Mouse (Mus musculus): Measurements from ENCODE around the gene Bpifa1. TPM values are rescaled to one million over a fixed set of nuclear protein-coding genes. Genes with fewer than 3 reads are reported as not detected.

The Bpifa1 gene
- total RNA-seq (2023): not detected

GRCm38 (mm10) chr2:154142580-154142979 lies at the start of gene Bpifa1:
Gene Bpifa1 (plus strand): TSS chr2:154142880.

GRCm38 (mm10) chr2:154130120-154130519 lies 12.6 kb upstream of the Bpifa1 start, which contains the start of gene Bpifa3:
Gene Bpifa3 (plus strand): TSS chr2:154130336.

GRCm38 (mm10) chr2:154162307-154162706 lies 19.6 kb downstream of the Bpifa1 start, which contains the start of gene Bpifa5:
Gene Bpifa5 (plus strand): TSS chr2:154162607.

GRCm38 (mm10) chr2:154190546-154191258 lies 48.0 kb downstream of the Bpifa1 start, which contains the start of gene Bpifb1:
Gene Bpifb1 (plus strand): TSS chr2:154190818.

Other genes starting within 250 kb of the Bpifa1 start
- gene Bpifb6, start 242.5 kb upstream of the Bpifa1 start, total RNA-seq (2023): not detected
- not detected for gene Bpifb3, start 224.7 kb upstream of the Bpifa1 start, total RNA-seq (2023)
- gene Bpifb4, start 204.7 kb upstream of the Bpifa1 start, total RNA-seq (2023): not detected
- not detected for gene Bpifa6, start 167.9 kb upstream of the Bpifa1 start, total RNA-seq (2023)
- not detected for gene Bpifa2, start 134.6 kb upstream of the Bpifa1 start, total RNA-seq (2023)
- gene Bpifa3, start 12.5 kb upstream of the Bpifa1 start, total RNA-seq (2023): not detected
- not detected for gene Bpifa5, start 19.7 kb downstream of the Bpifa1 start, total RNA-seq (2023)
- gene Bpifb1, start 47.9 kb downstream of the Bpifa1 start, total RNA-seq (2023): not detected
- gene Bpifb5, start 80.9 kb downstream of the Bpifa1 start, total RNA-seq (2023): not detected
- not detected for gene Bpifb9a, start 115.0 kb downstream of the Bpifa1 start, total RNA-seq (2023)
- gene Bpifb9b, start 164.3 kb downstream of the Bpifa1 start, total RNA-seq (2023): not detected
- gene Cdk5rap1, start 230.1 kb downstream of the Bpifa1 start, total RNA-seq (2023): 1 to 10 TPM; 7.5 to 7.9 TPM